Mouse (Mus musculus) thymus, postnatal 4 days (tissue): ENCODE results near the gene Mab21l3.
"Not testable (repeated sequence)": the region's sequence is repeated elsewhere in the genome, so short reads cannot be mapped to it uniquely, and the experiment has no call there.

Experiments used
- DNase-seq: peaks from one replicate; pipeline ENCODE4 v3.0.0; 2021

Gene Mab21l3

DNA sequence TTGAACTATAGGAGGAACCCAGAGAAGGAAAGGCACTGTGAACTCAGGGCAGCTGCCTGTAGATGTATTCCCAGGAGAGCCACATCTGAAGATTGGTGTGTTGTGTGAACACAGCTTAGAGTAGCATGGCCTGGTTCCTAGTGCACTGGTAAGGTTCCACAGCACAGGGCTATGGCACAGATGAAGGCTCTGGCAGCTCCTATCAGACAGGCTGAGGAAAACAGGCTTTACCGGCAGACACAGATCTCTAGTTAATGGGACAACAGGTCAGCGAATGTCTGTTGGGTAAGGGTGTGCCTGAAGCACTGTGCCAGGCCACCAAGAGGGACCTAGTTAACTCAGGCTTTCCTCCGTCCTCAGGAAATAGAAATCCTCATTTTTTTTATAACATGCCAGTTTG, 11.8 kb downstream of the Mab21l3 start:
- DNase-seq = no peak

DNA sequence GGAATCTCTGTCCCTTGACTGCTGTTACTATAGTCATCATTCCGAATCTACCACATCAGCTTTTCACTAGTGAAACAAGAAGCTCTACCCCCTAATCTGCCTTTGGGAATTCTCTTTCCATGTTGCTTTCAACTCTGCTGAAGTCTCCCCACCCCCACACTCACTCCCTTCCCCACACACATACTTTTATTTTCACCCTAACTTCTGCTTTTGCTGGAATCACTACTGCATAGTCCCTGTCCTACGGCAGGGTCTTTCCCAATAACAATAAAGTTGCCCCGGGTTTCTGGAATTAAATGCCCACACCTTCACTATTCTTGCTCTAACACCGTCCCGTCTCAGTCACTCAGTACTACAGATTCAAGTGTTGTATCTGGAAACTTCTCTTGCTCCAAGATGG, 12.2 kb downstream of the Mab21l3 start:
- DNase-seq = no peak

DNA sequence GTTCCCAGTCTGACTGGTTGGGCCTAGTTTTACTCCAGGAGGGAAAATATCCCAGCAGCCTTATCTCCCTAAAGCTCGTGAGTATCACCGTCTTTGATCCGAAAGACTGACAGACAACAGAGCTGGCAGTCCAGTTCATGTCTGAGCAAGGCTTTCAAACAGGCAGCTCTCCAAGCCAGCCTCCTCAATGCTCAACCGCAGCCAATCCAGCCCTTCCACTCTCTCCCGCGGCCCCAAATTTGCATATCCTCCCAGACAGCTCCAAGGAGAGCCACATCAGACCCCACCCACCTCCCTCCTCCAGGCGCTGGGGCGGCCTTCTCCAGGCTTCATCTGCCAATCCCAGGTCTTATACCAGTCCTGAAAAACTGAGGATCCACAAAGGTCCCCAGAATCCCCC, 12.7 kb downstream of the Mab21l3 start:
- no peak for DNase-seq

DNA sequence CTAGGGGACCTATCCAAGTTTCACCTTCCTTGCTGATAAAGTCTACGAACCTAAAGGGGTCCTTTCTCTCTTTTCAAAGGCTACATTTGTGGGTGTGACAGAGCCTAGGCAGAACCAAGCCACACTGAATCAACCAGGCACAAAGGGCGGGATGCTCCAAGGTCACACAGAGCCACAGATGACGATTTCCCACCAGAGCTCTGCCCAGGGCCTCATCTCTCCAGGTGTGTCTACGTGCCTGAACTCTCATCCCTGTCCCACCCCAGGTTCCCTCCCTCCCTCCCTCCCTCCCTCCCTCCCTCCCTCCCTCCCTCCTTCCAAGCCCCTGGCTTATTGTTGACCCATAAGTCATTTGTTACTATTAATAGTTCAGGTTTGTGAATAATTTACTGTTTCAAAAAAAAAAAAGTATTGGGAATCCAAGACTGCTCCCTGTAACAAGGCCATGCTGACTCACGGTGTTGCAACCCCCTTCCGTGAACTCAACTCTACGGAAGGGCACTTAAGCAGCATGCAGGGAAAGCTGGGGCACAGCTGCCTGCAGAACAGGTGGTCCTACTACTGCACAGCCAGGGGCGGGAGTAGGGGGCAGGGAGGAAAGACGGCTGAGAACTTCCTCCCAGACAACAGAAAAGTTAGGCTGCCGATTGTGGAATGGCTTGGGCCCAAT, 17.4 kb downstream of the Mab21l3 start:
- peak; percentile 73 for DNase-seq

DNA sequence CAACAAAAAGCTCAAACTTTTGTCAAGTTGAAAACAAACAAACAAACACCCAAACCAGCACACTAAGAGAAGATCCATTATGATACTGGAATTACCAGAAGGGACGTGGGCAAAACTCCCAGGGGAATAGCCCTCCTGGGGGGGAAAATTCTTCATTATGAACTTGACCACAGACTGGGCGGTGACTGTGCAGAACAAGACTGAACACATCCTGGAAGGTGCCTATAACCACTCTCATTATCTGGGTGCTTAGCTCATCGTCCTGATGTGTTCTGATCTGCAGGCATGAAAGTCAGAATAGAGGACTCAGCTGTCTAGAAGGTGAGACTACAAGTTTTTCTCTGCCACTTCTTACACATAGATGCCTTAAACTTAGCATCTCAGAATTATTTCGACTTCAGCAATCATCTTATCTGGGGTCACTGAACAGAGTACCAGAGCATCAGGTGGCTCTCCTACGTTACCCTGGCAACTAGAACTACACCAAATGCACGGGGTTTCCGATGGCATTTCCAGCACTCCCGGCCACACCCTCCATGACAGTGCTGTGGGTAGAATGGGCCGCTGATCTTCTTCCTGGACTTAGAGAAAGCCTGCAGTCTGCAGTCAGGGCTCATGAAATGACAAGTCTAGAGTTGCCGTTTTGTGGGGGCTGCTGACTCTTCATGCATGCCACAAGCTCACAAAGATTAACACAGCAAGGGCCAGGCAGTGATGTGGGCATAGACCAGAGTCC, 18.7 kb downstream of the Mab21l3 start:
- DNase-seq = no peak

DNA sequence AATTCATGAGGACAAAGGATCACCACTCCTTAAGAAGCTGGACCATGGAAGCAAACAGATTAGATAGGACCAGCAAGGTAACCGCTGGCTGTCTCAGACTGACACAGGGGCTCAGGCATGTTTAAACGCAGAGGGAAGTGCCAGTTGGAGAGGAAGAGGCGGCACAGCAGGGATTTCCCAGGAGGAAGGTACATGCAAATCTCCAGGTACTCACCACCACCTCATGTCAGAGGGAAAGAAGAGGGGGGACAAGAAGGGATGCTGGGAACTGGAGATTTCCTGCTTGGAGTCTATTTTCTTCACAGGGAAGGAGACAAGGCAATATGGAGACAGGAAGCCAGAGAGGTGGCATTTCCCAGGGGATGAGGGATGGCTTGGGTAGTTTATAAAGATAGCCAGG, 20.2 kb downstream of the Mab21l3 start:
- DNase-seq = no peak

DNA sequence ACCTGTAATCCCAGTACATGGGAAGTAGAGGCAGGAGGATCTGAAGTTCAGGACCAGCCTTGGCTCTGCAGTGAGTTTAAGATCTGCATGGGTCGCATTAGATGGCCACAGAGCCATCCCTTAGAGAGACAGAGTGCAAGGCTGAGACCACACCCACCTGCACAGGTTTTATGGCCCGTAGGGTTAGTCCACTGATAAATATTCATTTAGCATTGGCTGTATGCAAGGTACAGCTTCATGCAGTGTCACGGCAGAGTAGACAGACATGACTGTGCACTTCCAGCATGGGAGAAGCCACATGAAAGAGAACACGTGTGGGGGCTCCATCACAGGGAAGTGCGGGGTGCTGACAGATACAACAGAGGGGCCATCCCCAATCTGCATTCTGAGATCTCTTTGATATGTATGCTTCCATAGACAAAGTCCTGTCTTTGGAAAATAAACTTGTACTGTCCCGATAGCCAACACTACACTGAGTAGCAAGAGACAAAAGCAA, 21.5 kb downstream of the Mab21l3 start:
- peak; percentile 51 for DNase-seq

DNA sequence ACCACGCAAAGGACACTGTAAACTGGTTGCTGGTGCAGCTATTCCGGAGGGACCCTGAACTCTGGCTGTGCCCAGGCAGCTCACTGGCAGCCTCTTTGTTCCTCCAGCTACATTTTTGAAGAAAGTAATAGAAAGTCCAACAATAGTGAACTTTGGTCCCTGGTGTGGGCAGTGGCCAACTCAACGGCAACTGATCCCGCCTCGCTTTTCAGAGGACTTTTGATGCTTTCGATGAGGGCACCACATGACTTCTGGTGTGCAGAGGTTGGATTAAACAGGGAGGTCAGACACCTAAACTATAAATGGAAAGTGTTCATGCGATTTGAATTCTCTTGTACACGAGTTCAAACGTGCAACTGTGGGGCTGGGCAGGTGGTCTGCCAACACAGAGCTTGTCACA, 24.4 kb downstream of the Mab21l3 start:
- no peak for DNase-seq

DNA sequence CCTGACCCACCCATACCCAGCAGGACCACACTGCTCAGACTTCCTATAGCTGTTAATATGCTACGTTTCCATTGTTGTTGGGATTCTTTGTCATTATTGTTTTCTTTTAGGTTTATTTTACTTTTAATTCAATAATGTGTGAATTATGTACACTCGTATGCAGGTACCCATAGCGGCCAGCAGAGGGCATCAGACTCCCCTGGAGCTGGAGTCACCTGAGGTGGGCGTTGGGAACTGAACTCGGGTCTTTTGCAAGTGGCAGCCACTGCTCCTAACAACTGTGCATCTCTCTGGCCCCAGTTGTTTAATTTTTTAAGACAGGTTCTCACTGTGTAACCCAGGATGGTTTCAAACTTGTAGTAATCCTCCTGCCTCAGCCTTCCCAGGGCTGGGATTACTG, 26.7 kb downstream of the Mab21l3 start:
- no peak for DNase-seq

DNA sequence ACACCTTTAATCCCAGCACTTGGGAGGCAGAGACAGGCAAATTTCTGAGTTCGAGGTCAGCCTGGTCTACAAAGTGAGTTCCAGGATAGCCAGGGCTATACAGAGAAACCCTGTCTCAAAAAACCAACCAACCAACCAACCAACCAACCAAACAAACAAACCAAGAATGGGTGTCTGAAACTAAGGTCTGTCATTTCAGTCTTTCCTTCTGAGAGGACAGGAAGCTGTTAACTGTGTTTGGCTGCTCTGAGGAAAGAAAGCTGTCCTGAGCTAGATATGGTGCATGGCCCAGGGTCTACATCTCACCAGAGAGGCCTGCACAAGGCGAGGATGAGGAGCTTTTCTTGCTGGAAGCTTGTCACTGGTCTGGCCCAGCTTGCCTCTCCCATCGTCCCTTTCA, 28.1 kb downstream of the Mab21l3 start:
- not testable (repeated sequence) for DNase-seq

DNA sequence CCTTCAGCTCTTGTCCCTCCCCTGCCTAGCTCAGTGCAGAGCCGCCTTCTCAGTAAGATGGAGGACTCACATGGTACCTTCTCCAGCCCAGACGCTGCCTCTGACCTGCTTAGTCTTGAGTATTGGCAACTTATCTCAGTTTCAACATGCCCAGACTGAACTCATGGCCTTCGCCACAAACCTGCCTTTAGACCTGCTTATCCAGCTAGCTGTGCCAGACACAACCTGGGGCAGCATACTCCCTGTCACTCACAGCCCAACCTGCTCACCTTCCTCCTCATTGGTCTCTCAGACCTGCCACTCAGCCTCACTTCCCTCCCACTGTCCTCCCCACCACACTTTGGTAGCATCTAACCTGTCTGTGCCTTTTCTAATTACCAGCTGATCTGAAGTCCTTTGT, 32.8 kb downstream of the Mab21l3 start:
- no peak for DNase-seq

DNA sequence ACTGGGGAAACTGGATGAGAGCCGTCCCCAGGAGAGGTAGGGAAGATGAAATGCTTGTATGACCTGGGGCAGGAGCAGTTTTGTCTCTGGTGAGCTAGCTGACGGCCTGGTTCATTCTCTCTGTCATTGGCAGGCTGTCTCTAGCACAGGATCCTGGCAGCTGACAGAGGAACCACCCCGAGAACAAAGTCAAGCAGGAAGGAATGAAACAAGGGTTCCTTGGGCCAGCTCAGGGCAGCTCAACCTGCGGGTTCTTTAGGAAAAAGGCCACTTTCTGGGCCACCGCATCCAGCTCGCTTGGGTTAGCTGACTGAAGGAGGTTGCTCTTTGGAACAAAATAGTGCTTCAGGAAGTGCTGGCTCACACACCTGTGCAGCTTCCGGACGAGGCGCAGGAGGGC, 34.0 kb downstream of the Mab21l3 start:
- DNase-seq = no peak

DNA sequence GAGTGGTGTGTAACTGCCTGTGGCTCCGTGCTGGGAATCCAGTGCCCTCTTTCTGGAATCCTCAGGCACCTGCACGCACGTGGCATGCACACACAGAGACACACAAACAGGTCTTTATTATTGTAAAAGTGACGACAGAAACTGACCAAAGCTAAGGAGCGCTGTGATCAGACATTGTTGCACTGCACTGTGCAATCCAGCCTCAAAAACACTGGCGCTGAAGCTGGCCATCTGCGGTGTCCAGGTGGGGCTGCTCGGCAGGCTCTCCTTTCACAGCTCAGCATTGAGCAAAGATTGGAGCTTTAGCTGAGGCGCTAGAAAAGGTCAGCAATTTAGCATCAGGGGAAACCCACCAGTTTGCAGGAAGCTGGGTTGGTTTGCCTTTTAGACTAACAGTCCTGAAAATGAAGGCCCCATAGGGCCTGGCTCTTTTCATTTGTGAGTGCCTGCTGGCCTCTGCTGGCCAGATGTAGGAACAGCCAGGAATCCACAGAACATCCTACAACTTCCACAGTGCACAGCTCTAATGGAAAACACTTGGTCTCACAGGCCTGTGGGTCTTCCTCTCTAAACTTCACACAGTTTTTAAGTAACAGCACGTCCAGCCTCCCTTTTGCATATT, 36.3 kb downstream of the Mab21l3 start:
- peak; percentile 80 for DNase-seq

DNA sequence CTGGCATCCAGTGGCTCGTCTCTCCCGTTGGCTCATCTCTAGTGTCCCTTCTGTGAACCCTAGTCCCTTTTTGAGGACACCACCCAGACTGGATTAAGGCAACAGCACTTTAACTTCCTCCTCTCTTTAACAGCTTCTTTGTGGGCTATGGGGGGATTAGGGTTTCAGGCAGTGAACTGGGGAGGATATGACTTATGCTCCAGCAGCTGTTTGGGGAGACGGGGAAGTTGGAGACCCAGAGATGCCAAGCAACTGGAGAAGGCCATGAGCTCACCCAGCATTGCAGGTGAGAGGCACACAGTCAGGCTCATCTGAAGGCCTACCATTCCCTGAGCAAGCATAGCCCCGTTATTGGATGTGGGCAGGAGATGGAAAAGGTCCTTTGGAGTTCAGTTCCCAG, 36.8 kb downstream of the Mab21l3 start:
- no peak for DNase-seq

DNA sequence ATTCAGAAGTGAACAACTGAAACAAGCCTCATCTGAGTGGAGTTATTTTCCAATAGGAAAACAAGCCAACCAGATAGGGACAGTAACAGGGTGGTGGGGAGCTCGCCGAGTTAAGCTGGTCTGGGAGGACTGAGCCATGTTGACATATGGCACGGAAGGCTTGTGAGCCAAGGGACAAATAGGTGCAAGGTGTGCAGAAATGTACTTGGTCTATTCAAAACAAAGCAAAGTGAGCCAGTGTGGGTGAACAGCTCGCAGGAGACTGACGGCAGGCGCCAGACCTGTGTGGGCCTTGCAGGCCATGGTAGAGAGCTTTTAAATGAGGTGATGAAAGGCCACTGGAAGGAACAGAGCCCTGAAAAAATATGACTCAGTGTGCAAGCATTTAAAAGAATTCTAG, 41.1 kb downstream of the Mab21l3 start:
- DNase-seq = peak; percentile 5

DNA sequence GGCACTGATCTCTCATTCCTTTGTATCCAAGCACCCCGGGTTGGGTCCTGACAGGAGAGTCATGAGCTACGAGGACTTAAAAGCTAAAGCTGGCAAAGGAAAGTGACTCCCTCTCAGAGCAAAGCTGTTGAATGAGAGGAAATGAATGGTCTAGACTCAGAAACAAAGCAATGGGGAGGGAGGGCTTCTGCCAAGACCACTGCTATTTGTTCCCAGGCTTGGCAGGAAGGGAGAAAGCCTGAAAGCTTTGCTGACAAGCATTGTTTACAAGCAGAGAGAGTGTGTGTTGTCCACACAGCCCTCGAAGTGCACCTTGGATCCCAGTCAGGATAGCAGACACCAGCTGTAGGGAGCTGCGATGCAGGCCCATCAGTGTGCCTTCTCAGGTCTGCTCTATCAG, 41.8 kb downstream of the Mab21l3 start:
- peak; percentile 12 for DNase-seq

DNA sequence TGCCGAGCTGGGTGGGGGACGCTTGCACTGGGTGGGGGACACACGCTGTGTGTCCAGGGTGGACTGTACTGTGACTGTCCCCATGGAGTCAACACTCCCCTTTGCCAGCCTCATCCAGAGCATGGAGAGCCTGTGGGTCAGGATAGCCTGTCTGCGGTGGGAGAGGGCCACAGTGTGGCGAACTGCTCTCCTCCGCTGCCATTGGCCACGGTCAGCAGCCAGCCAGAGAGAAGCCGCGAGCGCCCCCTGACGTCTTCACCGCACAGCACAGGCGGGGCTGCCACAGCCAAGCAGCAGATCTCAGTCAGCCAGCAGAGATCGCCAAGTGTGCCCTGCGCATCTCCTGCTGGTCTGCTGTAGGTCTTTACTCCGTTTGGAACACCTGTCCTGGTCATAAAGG, 42.6 kb downstream of the Mab21l3 start:
- peak; percentile 94 for DNase-seq

DNA sequence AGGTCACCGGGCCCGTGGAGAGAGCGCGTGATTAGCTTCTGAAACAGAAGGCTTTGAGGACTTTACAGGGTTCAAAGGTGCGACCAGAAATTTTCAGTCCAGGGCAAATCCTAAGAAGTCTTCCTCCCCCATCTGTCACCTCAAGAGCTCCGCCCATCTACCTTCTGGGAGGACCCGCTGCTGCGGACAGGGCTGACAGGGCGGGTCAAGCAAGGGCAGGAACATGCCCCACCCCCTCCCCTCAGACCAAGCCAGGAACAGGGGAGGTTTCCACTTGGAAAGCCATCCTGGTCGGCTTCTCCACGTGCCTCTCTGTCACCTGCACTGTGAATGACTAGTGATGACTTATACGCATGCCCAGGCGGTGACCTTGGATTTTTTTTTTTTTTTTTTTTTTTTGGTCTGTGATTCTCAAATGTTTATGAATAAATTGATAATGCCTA, 43.2 kb downstream of the Mab21l3 start:
- peak; percentile 23 for DNase-seq

DNA sequence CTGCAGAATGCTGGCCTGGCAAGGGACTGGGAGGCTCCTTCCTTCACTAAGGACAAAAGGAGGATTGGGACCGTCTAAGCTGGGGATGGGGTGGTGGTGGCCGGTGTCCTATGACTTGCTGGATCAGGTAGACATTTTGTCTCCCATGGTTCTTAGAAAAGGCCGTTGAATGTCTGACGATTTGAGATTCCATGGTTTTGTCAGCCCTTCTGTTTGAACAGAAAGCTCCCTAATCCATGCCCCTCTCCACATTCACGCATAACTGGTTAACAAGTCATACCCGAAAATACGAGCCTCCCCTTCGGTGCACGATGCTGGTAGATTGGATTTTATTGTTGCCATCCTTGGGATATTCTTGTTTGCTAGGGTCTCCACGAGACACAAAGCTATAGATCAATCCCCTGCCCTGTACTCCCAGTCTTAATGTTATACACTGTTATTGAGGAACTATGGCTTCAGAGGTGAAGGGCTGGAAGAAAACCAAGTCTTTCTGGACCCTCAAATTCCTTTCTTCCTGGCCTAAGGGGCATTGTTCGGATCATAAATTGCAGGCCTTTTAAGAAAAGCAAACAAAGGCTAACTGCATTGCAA, 43.7 kb downstream of the Mab21l3 start:
- peak; percentile 8 for DNase-seq

DNA sequence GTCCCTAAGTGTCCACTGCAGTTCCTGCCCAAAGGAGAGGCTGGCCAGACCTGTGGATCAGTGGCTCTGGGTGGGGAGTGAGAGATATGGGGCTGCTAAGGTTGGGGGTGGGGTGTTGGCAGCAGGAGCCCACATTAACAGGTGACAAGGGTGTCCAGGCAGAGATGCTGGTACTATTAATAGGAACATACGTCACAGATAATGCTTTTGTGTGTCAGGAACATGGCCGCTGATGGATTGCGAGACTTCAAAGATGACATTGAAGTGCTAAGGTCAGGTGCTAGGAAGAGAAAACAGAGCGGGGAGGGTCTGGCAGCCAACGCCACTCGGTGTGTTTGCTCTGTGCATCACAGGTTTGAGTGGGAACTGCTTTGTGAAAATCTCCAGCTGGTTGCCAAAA, 44.4 kb downstream of the Mab21l3 start:
- peak; percentile 11 for DNase-seq

DNA sequence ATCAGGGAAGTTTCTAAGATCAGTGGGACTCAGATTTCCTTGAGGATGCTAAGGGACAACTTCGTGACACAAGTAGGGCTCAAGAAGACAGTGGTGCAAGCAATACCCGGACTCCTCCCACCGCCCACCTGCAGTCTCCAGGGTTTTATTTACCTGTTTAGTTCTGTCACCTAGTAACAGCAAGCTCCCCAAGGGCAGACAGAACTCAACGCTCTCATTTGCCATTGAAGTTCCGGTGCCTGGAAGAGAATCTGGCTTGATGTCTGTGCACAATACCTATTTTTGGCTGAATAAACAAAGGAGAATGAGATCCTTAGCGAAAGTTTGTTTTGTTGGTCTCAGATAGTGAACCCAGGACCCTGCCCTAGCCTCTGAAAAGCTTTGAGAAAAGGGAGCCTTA, 45.0 kb downstream of the Mab21l3 start:
- DNase-seq = peak; percentile 22

DNA sequence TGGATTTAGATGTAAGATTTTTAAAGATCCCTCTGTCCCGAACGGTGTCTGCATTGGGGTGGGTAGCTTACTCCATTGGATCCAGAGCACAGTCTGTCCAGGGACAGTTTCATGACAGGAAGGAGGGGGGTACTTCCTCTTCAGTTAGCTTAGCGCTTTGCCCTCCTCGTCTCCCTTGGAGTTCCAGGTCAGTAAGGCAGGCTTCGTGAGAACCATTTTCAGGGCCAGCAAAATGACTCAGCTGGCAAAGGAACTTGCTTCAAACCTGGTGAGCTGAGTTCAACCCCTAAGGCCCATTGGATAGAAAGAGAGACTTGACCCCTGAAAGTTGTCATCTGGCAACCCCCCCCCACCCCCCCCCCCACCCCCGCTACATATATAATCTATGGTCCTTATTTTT, 46.0 kb downstream of the Mab21l3 start:
- DNase-seq = peak; percentile 13

DNA sequence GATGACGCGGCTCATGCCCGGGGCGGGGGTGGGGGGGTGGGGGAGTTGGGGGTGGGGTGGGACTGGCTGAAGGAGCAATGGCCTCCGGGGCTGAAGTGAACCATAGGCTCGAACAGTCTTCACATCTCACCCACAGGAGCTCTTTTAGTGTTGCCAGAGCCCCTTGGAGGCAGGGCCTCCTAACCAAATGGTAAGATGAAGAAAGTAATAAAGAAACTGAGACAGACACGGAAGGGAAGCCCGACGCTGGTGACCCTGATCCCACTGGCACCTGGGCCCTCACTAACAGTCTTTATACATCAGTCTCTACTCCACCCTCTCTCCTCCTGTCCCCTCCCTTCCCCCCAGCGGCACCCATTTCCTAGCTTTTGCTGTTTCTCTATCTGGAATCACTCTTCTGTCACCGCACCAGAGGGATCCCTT, 48.2 kb downstream of the Mab21l3 start:
- DNase-seq = peak; percentile 72
